Mouse (Mus musculus): ENCODE data around the gene Galk2.

Galk2 gene

DNA sequence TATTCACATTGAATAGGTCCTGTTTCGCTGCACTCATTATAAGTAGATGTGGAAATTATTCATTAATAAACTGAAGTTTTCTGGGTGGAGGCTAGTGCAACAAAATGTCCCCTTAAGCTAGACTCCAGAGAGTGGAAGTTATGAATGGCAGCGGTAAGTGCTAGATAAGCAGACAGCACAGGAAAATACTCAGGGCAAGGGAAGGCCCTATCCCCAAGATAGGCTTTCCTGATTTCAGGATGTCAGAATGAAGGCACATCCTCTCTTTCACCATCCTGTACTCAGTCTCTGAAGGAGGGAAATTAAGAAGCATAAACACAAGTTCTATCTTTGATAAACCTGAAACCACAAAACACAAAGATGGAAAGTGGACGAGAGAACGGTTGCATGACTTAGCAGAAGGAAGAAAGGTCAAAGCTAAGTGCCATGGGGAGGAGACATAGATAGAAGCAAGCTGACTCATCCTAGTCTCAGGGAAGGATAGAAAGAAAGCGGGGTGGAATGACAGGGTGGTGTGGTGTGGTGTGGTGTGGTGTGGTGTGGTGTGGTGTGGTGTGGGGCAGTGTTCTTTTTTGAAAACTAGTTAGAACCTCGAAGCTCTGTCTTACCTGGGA is 42.0 kb downstream of the Galk2 start:
- no peak for DNase-seq

GRCm38 (mm10) chr2:125901426-125901825 is 42.5 kb downstream of the Galk2 start:
- DNase-seq: no peak

DNA sequence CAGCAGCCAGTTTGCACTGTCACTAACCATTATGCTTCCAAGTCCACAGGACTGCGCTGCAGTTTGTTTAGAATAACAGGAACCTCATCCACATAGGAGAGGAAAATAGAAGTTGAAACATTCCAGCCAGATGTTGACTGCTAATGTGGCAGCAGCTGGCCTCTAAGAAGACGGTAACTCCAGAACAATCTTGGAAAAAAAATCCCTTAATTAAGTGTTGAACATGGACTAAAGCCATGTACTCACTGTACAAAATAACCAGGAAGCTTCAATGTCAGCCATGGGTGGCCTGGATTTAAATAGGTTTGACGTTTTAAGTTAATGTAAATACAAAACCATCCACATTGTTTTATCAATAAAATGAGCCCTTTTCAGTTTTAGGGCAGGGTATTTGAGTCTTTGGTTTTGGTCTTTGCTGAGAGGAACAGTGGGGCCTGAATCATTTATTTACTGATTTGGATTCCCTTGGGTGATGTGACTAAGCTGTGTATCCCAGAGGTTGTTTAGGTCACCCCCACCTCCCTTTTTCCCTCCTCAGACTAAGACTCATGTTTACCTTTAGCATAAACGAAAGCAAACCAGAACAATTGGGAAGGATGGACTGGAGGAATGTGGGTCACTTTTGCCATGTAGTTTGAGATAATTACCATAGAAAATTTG is 47.6 kb downstream of the Galk2 start:
- no peak for DNase-seq

DNA sequence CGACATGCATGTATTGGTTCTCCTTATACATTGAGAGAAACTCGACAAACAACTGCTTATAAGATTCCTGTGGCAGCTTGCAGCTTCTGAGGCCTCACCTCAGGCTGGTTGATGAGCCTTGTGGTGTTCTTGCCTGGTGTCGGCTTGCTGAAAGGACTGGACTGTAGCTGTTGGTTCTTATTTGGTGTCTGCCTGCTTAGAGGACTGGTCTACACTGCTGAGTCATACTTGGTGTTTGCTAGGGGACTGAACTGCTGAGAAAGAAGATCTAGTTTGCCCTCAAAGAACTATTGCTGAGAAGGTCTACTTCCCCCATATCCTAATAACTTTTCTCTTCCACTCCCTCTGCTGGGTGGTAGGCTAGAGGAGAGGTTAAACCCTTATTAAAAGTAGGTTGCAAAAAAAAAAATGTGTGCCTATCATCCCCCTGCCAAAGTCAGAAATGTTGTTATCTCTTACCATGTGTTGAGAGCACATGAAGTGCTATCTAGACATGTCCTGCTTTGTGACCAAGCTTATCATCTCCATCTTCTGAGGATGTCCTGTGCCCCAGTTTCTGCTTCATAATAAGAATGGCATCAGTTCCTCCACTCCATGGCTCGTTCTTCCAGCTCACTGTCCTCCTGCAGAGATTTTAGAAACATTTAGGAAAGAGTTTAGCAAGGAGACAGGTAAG is 48.8 kb downstream of the Galk2 start:
- no peak for DNase-seq

DNA sequence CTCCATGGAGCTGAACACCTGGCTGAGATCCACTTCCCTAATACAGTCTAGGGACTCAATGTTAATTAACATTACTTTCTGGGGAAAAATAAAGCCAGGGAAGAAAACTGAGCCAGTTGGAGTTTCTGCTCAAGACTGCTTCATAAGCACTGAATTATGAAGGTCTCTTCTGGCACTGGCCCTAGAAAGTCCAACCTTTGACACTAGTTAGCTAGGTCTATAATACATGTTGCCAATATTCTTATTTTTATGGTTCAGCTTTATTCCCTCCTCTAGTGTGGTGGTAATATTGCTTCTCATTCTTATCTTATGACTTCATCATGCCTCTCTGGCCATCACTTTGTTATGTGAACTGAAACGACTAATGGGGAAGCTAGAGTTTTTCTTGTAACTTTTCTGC is 55.3 kb downstream of the Galk2 start:
- no peak for DNase-seq

DNA sequence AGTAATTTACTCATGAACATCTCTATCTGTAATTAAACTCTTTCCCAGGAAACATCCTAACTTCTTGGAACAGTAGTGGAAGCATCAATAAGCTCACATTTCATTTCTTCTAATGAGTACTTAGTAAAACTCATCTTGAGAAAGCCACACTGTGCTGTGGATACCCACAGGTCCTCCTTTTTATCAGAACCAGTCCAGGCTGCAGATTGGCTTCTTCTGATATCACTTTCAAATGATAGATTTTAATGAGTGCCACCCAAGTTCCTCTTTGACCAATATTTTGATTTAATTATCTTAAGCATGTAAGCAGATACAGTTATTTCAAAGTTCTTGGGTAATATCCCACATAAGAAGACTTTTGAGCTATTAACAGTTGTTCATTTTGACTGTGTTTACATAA is 55.8 kb downstream of the Galk2 start:
- no peak for DNase-seq

DNA sequence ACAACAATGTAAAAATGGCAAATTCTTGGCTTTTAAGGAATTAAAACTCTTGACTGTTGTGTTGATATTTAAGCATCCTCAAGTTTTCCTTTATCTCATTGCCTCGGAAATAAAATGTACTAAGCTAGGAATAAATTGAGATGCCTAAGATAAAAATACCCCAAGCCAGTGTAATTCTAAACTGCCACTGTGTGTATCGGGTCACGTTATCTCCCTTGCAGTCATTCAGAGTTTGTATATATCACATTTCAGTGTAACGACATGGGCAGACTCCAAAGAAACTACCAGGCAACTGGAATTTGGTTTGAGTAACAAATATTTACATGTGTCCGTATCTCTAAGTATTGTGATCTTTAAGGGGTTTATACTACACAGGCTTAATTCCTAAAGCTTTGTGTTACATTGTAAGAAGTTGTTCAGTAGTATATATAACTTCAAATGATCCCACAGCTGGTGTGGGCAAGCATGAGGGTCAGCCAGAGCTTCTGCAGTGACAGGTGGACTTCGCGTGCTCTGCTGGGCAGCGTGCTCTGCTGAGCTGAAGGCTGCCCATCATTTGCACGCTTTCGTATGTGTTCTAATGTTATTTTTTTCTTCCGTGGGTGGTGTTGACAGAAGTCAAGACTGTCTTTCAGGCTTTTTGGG is 57.9 kb downstream of the Galk2 start:
- no peak for DNase-seq

GRCm38 (mm10) chr2:125917297-125917679 is 58.4 kb downstream of the Galk2 start:
- no peak for DNase-seq

DNA sequence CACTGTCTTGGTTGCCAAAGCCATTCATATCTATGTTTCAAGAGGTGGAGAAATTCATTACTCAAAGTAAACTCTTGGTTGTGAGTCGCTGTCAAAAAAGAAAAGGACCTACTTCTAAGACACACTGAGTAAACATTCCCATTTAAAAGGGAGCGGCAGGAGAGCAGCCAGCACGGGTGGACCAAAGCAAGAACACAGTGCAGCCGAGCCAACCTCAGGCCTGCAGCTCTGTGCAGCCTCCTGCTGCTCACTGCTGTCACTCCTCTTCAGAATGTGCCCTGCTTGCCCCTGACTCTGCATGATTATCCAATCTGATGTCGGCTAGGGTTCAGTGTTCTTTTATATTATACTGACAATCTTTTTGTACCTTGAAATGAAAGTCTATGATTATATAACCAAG is 62.4 kb downstream of the Galk2 start:
- DNase-seq: peak; percentile 40 to 58

DNA sequence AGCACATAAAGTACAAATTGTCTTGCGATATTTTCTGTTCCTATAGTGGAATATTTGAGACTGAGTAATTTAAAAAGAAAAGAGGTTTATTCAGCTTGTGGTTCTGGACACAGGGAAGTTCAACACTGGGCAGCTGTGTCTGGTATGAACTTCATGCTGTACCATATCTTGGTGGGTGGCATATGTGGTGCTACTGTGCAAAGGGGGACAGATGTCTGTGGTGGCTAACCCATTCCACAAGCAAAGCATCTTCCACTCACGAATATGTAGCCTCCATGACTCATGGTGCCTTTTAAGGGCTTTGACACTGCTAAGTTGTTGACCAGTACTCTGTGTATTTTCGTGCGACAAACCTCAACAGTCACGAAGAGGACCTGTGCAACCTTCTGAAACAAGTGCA is 63.2 kb downstream of the Galk2 start:
- no peak for DNase-seq

DNA sequence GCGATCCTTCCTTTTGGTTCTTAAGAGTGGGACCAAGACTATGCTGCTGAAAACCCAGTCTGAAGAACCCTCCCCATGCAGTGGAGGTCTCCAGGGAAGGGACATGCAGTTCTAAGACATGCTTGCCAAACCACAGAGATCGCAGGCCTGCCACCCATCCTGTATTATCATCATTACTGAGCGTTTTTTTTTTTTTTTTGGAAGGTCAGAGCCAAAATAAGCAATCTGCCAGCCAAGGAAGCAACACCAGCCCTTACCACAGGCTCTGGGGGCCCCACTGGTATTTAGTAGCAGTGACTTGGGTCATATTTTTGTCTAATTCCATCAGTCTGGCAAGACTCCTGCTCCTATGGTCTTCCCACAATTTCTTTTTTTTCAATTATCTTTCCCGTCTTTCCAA is 64.0 kb downstream of the Galk2 start:
- no peak for DNase-seq

DNA sequence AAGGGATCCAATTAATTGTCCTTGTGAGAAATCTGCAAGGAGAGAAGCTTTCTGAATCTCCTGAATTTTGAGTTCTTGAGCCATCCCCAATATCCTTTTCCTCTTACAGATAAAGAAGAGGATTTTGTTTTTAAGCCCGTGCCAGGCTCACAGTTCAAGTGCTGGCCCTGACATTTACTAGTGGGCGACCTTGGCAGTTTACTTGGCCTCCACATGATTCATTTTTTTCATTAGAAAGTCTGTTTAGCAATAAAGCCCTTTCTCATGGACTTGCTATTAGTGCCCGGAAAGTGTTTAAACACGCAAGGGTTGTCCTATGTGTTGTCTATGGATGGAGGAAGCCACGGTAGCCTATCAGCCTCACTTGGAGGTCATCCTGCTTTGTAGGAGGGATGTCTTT is 64.4 kb downstream of the Galk2 start:
- DNase-seq: no peak

- no peak for DNase-seq
Measured at GRCm38 (mm10) chr2:125924554-125924953, 65.6 kb downstream of the Galk2 start.

DNA sequence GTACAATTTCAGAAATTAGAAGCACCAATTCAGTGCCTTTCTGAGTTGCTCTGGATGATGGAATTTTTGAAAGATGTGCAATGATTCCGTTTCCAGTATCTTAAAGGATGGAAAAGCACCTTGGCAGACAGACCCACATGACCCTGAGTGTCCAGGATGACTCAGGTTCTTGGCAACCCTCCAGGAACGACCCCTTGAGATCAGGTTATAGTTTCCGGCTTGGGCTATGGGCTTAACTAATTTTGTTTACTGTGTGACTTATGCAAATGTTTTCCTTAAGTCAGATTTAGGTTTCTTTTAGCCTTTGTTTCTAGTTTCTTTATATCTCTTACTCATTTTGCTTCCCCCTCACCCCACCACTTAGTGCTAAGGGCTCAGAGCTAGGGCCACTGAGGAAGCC is 66.2 kb downstream of the Galk2 start:
- no peak for DNase-seq

DNA sequence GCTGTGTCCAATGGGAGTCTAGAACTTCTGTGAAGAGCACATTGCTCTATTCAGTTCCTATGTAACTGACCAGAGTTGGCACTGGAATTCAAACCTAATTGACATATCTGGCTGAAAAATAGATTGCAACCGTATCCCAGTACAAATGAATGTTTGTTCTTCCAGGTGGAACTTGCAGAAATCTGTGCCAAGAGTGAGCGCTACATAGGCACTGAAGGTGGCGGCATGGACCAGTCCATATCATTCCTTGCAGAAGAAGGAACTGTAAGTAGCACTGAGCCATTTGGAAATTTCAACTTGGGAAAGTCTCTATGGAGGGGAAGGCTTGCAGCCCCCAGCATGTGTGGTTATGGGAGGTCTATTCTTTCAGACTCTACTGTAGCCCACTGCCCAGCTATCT is 70.5 kb downstream of the Galk2 start:
- DNase-seq: no peak

DNA sequence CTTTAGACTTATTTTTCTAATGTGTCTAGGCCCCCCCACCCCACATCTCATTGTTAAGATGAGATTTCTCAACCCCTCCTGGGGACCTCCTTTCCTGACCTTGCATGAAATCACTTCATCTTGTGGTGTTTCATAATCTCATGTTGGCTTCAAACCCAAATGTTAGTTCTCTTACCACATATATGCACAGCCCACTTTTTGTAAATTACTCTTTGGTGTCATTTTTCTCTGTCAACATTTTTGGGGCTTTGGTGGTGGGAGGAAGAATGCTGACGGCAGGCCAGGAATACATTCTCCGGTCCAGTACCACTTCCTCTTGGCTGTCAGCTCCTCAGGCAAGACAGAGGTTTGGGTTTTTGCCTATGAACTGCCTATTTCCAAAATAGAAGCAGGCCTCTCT is 71.0 kb downstream of the Galk2 start:
- DNase-seq: no peak

GRCm38 (mm10) chr2:125931193-125931592 is 72.3 kb downstream of the Galk2 start:
- DNase-seq: no peak

DNA sequence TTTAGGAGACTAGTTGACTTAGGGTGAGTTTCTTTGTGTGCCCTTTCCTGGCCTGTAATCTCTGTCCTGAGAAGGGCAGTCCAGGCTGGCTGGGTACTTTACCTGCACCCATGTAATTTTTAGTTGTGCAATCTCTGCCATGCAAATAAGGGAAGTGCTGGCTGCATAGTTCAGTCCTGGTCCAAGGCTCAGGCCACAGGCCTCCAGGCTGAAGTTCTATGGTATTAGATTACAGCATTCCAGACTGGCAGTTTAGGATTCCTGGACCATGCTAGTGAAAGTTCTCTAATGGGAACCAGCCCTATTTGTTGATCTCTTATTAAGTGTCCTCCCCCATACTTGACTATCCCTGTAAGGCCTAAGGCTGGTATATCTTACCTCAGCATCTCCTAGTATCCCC is 73.8 kb downstream of the Galk2 start:
- no peak for DNase-seq

- no peak for DNase-seq
Measured at GRCm38 (mm10) chr2:125933977-125934376, 75.1 kb downstream of the Galk2 start.

- no peak for DNase-seq
Measured at GRCm38 (mm10) chr2:125936396-125936795, 77.5 kb downstream of the Galk2 start.

DNA sequence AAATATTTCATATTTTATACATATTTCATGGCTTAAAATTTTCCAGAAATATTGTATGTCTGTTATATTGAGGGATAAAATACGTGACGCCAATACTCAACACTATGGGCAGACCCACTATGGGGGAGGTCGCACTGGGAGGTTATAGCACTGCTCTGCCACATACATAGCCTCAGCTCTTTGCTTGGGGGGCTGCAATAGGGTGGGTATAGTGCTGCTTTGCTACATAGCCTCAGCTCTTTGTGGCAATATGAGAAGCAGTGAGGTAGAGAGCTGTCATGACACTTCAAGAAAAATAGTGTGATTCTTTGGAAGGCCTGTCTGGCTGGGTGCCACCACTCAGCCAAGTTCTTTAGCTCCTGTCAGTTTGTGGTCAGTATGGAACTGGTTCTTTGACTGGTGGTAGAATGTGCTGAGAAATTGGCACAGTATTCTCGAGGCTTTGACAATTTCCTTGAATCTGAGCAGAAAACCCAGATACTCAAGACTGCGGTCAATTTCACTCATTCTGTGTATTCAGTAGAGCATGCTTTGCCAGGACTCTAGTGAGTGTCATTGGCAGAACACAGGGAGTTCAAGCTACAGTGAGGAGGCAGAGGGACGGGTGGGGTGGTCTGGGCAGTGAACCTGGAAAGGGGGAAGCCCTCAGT is 80.2 kb downstream of the Galk2 start:
- no peak for DNase-seq

GRCm38 (mm10) chr2:125941111-125941785 is 82.3 kb downstream of the Galk2 start:
- no peak for DNase-seq

DNA sequence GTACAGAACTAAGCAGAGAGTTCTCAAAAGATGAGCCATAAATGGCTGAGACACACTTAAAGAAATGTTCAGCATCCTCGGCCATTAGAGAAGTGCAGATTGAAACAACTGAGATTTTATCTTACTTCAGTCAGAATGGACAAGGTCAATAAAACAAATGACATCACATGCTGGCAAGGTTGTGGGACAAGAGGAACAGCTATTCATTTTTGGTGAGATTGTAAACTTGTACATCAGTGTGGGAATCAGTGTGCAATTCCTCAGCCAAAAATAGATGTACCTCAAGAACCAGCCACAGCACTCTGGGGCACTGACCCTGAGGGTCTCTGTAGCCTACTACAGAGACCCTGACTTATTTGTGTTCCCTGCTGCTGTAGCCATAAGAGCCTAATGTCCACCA is 84.4 kb downstream of the Galk2 start:
- DNase-seq: no peak
